Mouse (Mus musculus) intestine, embryonic 16.5 days (tissue): ENCODE data around the gene Kcnj9. TPM values are rescaled to one million over a fixed set of nuclear protein-coding genes. Genes with fewer than 3 reads are reported as not detected.

Experiments
- ATAC-seq: fragments of 200-750 bp; cut with Nextera tagmentation; 2 replicates; pipeline ENCODE4 v1.8.0; 2017; ENCODE audit warnings: moderate TSS enrichment, moderate library complexity
- H3K27ac ChIP-seq: fragments of 300-500 bp; sonication (generic); 2 replicates; pipeline ENCODE4 v1.5.1; 2014; ENCODE audit warnings: mild to moderate bottlenecking, low read length
- H3K27me3 ChIP-seq: fragments of 300-500 bp; sonication (generic); replicated peaks from 2 replicates; pipeline ENCODE4 v1.6.1; 2014; ENCODE audit warnings: low read length, control low read depth, mixed read lengths; ENCODE audit not compliant: control insufficient read depth, insufficient read depth
- H3K36me3 ChIP-seq: fragments of 300-500 bp; sonication (generic); 2 replicates; pipeline ENCODE4 v1.6.1; 2014; ENCODE audit warnings: low read length, control low read depth; ENCODE audit not compliant: control insufficient read depth, insufficient read depth
- H3K4me1 ChIP-seq: fragments of 300-500 bp; sonication (generic); 2 replicates; pipeline ENCODE4 v1.6.1; 2014; ENCODE audit warnings: low read length, control low read depth, mixed read lengths; ENCODE audit not compliant: control insufficient read depth, insufficient read depth
- H3K4me2 ChIP-seq: fragments of 300-500 bp; sonication (generic); 2 replicates; pipeline ENCODE4 v1.6.1; 2014; ENCODE audit warnings: low read depth, low read length, control low read depth
- H3K4me3 ChIP-seq: fragments of 300-500 bp; sonication (generic); 2 replicates; pipeline ENCODE4 v1.5.1; 2014; ENCODE audit warnings: mild to moderate bottlenecking, low read length
- H3K9ac ChIP-seq: fragments of 300-500 bp; sonication (generic); 2 replicates; pipeline ENCODE4 v1.6.1; 2014; ENCODE audit warnings: low read depth, low read length
- H3K9me3 ChIP-seq: fragments of 300-500 bp; sonication (generic); 2 replicates; pipeline ENCODE4 v1.6.1; 2016; ENCODE audit warnings: low read length, control low read depth; ENCODE audit not compliant: control insufficient read depth
- WGBS: fragments of 180-500 bp; shearing (Covaris S2); extraction: QIAGEN DNeasy Blood & Tissue Kit; methylation state at CpG from one replicate; pipeline ENCODE4 v1.1.7; 2014; 5-methylcytosine and 5-hydroxymethylcytosine counted together
- polyA plus RNA-seq: library from polyadenylated mRNA; unstranded; fragments of >200 nt; fragmentation: Nextera tagmentation; extraction: Ambion mirVana; gene quantifications from 2 replicates; pipeline ENCODE4 v1.2.1, GENCODE M21; 2015

Kcnj9 gene
- polyA plus RNA-seq, 1 experiment from 2014 or later, result not detected

DNA sequence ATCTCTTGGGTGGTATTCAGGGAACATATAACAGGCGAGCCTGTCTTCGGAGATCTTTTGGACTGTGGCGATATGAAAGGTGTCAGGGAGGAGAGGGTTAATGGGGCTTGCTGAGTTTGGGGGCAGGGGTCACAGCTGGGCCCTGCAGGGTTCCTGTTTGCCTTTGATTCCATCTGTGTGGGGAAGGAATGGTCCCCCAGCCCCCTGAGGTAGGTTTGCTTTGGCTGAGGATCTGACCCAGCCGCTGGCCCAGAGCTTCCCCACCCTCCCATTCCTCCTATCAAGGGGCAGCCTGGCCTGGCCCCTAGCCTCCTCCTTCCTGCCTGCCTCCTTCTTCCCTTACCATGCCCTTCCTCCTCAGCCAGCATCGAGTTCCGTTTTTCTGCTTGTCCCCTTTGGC lies 26.3 kb downstream of the Kcnj9 start:
- Histone ChIP-seq H3K9me3 (no peaks in the 10 kb centered on the region), H3K9ac (no peak overlapping the region), H3K27me3 (no peaks in the 10 kb centered on the region), H3K4me3 (no peak overlapping the region), H3K27ac (no peak overlapping the region), H3K4me1 (no peaks in the 10 kb centered on the region; the same call in 1 of the 2 replicates), H3K36me3 (no peaks in the 10 kb centered on the region), H3K4me2 (no peak overlapping the region)
- no peak for ATAC-seq
- WGBS, result 32% methylated on average over 6 of the region's 6 CpGs

DNA sequence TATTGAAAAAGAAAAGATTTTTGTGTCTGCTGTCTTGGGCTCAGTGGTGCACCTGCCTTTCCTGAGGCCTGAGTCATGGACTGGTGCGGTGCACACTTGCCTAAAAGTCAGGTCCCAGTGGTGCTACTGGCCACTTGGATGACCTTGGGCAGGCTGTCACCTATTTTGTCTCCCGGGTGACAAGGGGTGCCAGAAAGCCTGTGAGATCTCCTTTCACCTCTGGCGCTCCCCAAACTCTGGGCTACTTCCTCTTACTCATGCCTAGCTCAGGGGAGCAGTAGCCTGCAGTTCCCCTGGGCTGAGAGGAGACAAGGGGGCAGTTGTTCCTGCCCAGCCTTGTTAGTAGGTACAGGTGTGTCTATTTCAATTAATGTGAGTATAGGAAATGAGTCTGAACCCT lies 26.8 kb downstream of the Kcnj9 start:
- Histone ChIP-seq H3K27ac (no peak overlapping the region), H3K36me3 (no peaks in the 10 kb centered on the region), H3K27me3 (no peaks in the 10 kb centered on the region), H3K4me1 (no peaks in the 10 kb centered on the region; the same call in 1 of the 2 replicates), H3K9ac (no peak overlapping the region), H3K9me3 (no peaks in the 10 kb centered on the region), H3K4me2 (no peak overlapping the region), H3K4me3 (no peak overlapping the region)
- ATAC-seq, result no peak
- WGBS, result 68% methylated on average over 3 of the region's 3 CpGs

DNA sequence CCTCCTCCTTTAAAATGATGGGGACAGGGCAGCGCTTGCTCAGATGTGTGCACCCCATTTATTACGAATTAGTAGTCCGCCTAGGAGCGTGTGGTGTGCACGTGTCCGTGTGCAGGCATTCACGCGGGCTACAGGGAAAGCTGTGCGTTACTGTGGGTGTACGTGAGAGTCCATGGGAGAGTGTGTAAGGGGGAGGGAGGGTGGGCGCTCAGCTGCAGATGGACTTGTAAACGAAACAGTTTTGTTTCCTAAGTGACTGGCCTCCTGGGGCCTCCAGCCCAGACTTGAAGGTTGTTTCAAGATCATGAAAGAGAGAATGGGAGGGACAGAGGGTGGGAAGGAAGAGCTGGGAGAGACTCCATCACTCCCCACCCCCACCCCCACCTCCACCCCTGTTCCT lies 27.9 kb downstream of the Kcnj9 start:
- Histone ChIP-seq H3K27ac (no peak overlapping the region), H3K4me2 (no peak overlapping the region), H3K9me3 (no peaks in the 10 kb centered on the region), H3K4me1 (peaks cover 3% of the 10 kb centered on the region), H3K4me3 (no peak overlapping the region), H3K27me3 (no peaks in the 10 kb centered on the region), H3K9ac (no peak overlapping the region), H3K36me3 (no peaks in the 10 kb centered on the region)
- WGBS, result 51% methylated on average over 12 of the region's 12 CpGs
- 0 out of 2 replicates have a peak, but pooled peaks have one; percentile 19 for ATAC-seq

DNA sequence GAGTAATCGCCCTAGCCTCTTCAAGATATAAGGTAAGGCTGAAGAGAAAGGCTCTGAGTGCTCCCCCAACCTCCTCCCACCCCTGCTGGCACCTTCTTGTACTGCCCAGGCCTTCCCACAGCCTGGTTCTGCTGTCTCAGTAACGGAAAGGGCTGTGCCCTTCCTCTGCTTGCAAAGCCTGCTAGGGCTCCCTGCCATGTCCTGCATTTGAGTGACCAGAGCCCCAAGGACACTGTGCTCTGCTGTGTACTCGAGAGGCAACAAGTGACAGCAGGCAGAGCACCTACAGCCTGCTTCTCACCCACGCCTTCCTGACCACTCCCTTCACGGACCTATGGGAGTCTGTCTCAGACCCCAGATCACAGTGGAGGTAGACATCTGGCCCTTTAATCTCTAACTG lies 28.9 kb downstream of the Kcnj9 start:
- no peaks in the 10 kb centered on the region for H3K27me3 ChIP-seq
- H3K4me1 ChIP-seq, result peaks cover 8% of the 10 kb centered on the region
- no peak overlapping the region for H3K4me3 ChIP-seq
- no peak overlapping the region for H3K4me2 ChIP-seq
- H3K36me3 ChIP-seq, result no peaks in the 10 kb centered on the region
- H3K27ac ChIP-seq, result no peak overlapping the region
- no peaks in the 10 kb centered on the region for H3K9me3 ChIP-seq
- no peak for ATAC-seq
- WGBS, result 66% methylated on average over 5 of the region's 5 CpGs
- H3K9ac ChIP-seq, result peak overlapping the region; percentile 38; the same call in 1 of the 2 replicates

DNA sequence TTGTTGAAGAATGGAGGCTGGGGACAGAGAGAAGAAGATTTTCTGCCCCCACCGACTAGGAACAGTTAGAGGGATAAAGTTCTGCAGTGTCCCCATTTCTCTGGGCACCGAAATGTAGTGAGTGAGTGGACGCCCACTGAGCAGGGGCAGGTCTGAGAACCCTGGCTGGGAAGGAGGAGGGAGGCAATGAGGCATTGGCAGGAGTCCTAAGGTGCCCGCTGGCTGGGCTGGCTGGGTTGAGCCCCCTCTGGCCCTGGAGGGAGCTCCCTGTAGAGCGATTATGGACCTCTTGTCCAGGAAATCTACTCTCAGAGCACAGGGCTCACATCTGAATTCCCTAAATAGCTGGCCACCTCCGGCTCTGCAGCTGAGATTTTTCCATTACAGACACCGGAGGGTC lies 29.6 kb downstream of the Kcnj9 start:
- 74% methylated on average over 7 of the region's 7 CpGs for WGBS
- Histone ChIP-seq H3K36me3 (no peaks in the 10 kb centered on the region), H3K4me2 (no peak overlapping the region), H3K9me3 (no peaks in the 10 kb centered on the region), H3K9ac (no peak overlapping the region), H3K27me3 (no peaks in the 10 kb centered on the region), H3K4me1 (peaks cover 9% of the 10 kb centered on the region), H3K4me3 (no peak overlapping the region), H3K27ac (no peak overlapping the region)
- ATAC-seq, result no peak

DNA sequence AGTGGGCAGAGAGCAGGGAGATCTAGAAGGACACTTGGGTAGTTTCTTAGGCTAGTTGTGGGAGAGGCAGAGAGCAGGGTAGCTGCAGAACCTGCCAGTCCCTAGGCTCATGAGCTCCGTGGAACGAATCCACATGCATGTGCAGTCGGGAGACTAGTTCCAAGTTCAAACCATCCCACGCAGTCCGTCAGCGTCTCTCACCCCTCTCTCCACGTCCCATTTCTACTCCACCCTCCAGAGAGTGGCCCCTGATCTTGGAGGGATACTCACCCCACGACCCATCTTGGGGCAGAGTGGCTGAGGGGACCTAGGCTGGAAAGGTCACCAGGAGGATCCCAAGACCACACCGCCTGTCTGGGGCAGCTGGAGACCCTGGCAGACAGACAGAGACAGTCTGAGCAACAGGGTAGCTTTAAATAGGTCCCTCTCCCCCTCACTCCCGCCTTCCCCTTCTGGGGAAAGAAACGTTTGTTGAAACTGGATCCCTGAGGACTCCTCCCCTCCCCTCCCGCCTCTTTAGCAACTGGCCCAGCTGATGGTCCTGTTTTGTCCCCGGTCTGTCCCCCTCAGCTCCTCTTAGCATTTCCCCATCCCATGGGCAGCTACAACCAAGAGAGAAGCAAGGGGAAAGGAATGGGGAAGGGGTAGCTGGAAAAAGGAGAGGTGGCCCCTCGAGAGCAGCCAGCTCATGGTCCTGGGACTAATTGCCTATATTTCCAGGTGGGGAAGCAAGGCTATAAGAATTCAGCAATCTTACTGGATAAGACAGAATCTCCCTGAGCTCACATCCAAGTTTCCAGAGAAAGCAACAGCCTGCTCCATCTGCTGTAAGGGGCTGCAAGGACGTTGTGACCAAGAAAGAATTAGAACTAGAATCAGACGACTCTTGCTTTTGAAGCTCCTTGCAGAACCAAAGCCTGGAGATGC lies 31.2 kb downstream of the Kcnj9 start, which contains the start of gene Atp1a2:
Gene Atp1a2, minus strand, starts transcription at position 454 of the 927 bp plus-strand sequence.
- H3K4me1 ChIP-seq, result peaks cover 10% of the 10 kb centered on the region
- H3K4me3 ChIP-seq, result peak within 1 kb of the TSS; percentile 32
- 8% methylated on average over 16 of the region's 16 CpGs for WGBS
- H3K4me2 ChIP-seq, result peak within 1 kb of the TSS; percentile 44
- peak within 1 kb of the TSS; percentile 59 for H3K9ac ChIP-seq
- no peaks in the 10 kb centered on the region for H3K27me3 ChIP-seq
- ATAC-seq, result peak; percentile 61
- H3K27ac ChIP-seq, result peak within 1 kb of the TSS; percentile 50
- H3K9me3 ChIP-seq, result no peaks in the 10 kb centered on the region
- no peaks in the 10 kb centered on the region for H3K36me3 ChIP-seq

DNA sequence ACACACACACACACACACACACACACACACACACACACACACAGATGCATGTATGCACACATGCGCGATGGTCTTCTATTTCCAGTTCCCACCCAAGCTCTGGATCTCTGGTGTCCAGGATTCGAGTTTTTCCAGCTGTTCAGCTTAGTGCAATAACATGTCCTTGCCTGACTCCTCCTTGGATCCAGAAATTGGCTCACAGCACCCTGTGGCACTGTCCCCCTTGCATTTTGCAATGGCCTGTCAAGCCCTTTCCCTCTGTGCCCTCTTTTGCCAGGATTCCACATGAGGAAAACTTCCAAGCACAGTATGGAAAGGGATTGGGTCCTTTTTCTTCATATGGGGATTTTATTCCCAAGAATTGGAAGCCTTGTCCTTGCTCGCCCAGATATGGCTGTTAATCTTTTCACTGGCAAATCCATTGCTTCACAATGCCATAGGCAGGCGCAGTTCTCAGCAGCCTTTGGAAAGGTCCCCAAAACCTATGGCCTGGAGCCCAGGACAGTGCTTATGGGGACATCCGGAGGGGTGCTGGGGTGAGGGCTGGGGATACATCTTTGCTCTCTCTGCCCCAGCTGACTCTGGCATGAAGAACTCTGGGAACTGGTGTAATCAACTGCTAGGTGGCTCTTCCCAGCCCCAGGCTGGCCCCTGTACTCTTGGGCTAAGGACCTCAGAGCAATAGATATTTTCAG lies 32.2 kb downstream of the Kcnj9 start:
- 75% methylated on average over 6 of the region's 6 CpGs for WGBS
- H3K4me3 ChIP-seq, result peak overlapping the region; percentile 32
- H3K27me3 ChIP-seq, result no peaks in the 10 kb centered on the region
- no peak for ATAC-seq
- H3K9me3 ChIP-seq, result no peaks in the 10 kb centered on the region
- H3K4me1 ChIP-seq, result peaks cover 13% of the 10 kb centered on the region
- peak overlapping the region; percentile 44 for H3K4me2 ChIP-seq
- peak overlapping the region; percentile 50 for H3K27ac ChIP-seq
- H3K9ac ChIP-seq, result peak overlapping the region; percentile 59
- no peaks in the 10 kb centered on the region for H3K36me3 ChIP-seq

DNA sequence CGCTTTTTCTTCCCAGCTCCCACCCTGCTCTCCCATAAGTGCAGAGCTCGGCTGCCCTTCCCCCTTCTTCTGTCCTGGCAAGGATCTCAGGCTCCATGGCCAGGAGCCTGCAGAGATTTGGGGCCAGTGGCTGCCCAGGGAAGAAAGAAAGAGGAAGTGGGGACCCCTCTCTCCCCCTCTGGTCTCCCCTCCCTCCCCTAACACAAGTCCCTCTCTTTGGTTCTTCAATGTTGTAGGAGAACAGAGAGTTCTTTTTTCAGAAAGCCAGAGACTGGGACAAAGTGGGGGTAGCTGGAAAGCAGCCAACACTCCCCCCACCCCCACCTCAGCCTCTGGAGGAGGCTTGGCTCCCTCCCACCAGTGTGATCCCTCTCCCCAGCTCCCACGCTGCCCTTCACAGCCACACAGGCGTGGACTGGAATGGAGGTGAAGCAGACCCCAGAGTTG lies 33.3 kb downstream of the Kcnj9 start:
- Histone ChIP-seq H3K4me1 (peaks cover 13% of the 10 kb centered on the region), H3K4me2 (no peak overlapping the region), H3K9me3 (no peaks in the 10 kb centered on the region), H3K27ac (no peak overlapping the region), H3K4me3 (no peak overlapping the region), H3K36me3 (no peaks in the 10 kb centered on the region), H3K27me3 (no peaks in the 10 kb centered on the region), H3K9ac (no peak overlapping the region)
- 44% methylated on average over 4 of the region's 4 CpGs for WGBS
- peak; percentile 42 for ATAC-seq

DNA sequence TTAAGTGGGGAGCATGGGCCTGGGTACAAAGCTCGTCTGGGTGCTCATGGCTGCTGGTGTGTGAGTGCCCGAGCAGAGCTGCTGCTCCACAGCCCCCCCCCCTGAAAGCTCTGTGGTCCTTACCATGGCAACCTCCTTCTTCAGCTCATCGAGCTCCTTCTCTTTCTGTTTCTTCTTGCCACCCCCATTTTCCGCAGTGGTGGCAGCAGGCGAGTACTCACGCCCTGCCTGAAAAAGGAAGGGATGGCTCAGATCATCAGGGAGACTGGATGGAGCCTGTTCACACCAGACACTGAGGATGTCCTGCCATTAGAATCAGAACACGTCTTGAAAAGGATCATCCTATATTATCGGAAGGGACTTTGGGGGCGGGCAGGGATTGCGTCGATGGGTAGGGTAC lies 35.7 kb downstream of the Kcnj9 start:
- no peak for ATAC-seq
- Histone ChIP-seq H3K4me3 (no peak overlapping the region), H3K36me3 (no peaks in the 10 kb centered on the region), H3K9me3 (no peaks in the 10 kb centered on the region), H3K9ac (no peak overlapping the region), H3K27me3 (no peaks in the 10 kb centered on the region), H3K27ac (no peak overlapping the region), H3K4me2 (no peak overlapping the region), H3K4me1 (peaks cover 13% of the 10 kb centered on the region)
- 93% methylated on average over 11 of the region's 11 CpGs for WGBS
